Mouse (Mus musculus) liver, adult 2 months (tissue): ENCODE measurements around the gene Ptgfrn. TPM values are rescaled to one million over a fixed set of nuclear protein-coding genes. Genes with fewer than 3 reads are reported as not detected.

Experiments used
- DNase-seq: peaks from one replicate; pipeline ENCODE4 v3.0.0-alpha.2; 2011; ENCODE audit warnings: low read depth, low spot score; ENCODE audit errors: extremely low read depth
- H3K27ac ChIP-seq: fragments of 200-500 bp; replicated peaks from 2 replicates; pipeline ENCODE4 v1.5.1; 2012; ENCODE audit warnings: low read depth, mild to moderate bottlenecking, control low read depth, inconsistent platforms, low read length; ENCODE audit not compliant: insufficient read depth
- H3K27me3 ChIP-seq: fragments of 200-500 bp; 2 replicates; pipeline ENCODE4 v1.6.1; 2012; ENCODE audit warnings: mild to moderate bottlenecking, moderate library complexity, low read length, inconsistent platforms; ENCODE audit not compliant: control insufficient read depth, insufficient read depth
- H3K36me3 ChIP-seq: fragments of 200-500 bp; 2 replicates; pipeline ENCODE4 v1.6.1; 2012; ENCODE audit warnings: low read length, inconsistent platforms; ENCODE audit not compliant: control insufficient read depth, insufficient read depth
- H3K4me1 ChIP-seq: fragments of 200-500 bp; 2 replicates; pipeline ENCODE4 v1.6.1; 2011; ENCODE audit warnings: low read length; ENCODE audit not compliant: control insufficient read depth, insufficient read depth
- H3K4me3 ChIP-seq: fragments of 200-500 bp; 2 replicates; pipeline ENCODE4 v1.5.1; 2011; ENCODE audit warnings: low read depth, mild to moderate bottlenecking, control low read depth, low read length, moderate library complexity; ENCODE audit not compliant: insufficient read depth
- H3K79me2 ChIP-seq: fragments of 200-500 bp; 2 replicates; pipeline ENCODE4 v1.6.1; 2012; ENCODE audit warnings: inconsistent platforms, mild to moderate bottlenecking, low read length, moderate library complexity; ENCODE audit not compliant: control insufficient read depth, insufficient read depth
- H3K9ac ChIP-seq: fragments of 200-500 bp; 2 replicates; pipeline ENCODE4 v1.6.1; 2012; ENCODE audit warnings: low read depth, mild to moderate bottlenecking, control low read depth, inconsistent platforms, low read length
- CTCF ChIP-seq: fragments of 200-500 bp; IDR thresholded peaks from 2 replicates; pipeline ENCODE4 v1.5.1; 2011; ENCODE audit warnings: low read depth, low read length, control low read depth
- POLR2A ChIP-seq: fragments of 200-500 bp; IDR thresholded peaks from 2 replicates; pipeline ENCODE4 v1.6.1; 2011; ENCODE audit warnings: low read length, control low read depth; ENCODE audit not compliant: insufficient read depth; ENCODE audit errors: extremely low read depth
- WGBS: fragments of 180-500 bp; shearing (Covaris S2); methylation state at CpG from one replicate; pipeline ENCODE4 v1.1.7; 2018; 5-methylcytosine and 5-hydroxymethylcytosine counted together
- polyA plus RNA-seq: library from polyadenylated mRNA; depleted of rRNA; stranded (reverse); fragments of >200 nt; gene quantifications from 2 replicates; pipeline ENCODE4 v1.2.3, GENCODE M21; 2012
- total RNA-seq: library from RNA; depleted of rRNA; stranded (reverse); fragments of >200 nt; gene quantifications from 2 replicates; pipeline ENCODE4 v1.2.3, GENCODE M21; 2014

Ptgfrn gene
- total and polyA plus RNA-seq, 2 experiments: 0.88 to 1.8 TPM

GRCm38 (mm10) chr3:101092202-101092601 lies 17.9 kb downstream of the Ptgfrn start:
- H3K4me1 ChIP-seq: no peaks in the 10 kb centered on the region
- TF ChIP-seq CTCF (no peak), POLR2A (no peak)
- WGBS: 85% methylated on average over 13 of the region's 13 CpGs
- H3K36me3 ChIP-seq: no peaks in the 10 kb centered on the region
- no peak overlapping the region for H3K9ac ChIP-seq
- no peaks in the 10 kb centered on the region for H3K27me3 ChIP-seq
- H3K79me2 ChIP-seq: no peaks in the 10 kb centered on the region
- no peak overlapping the region for H3K27ac ChIP-seq
- no peak for DNase-seq
- H3K4me3 ChIP-seq: no peak overlapping the region

GRCm38 (mm10) chr3:101086584-101087445 lies 23.3 kb downstream of the Ptgfrn start:
- 84% methylated on average over 7 of the region's 7 CpGs for WGBS
- Histone ChIP-seq H3K4me3 (no peak overlapping the region), H3K79me2 (no peaks in the 10 kb centered on the region)

GRCm38 (mm10) chr3:101080925-101081324 lies 29.2 kb downstream of the Ptgfrn start:
- 93% methylated on average over 4 of the region's 4 CpGs for WGBS
- no peak for DNase-seq
- no peak overlapping the region for H3K27ac ChIP-seq

More at GRCm38 (mm10) chr3:101086584-101087445, 23.3 kb downstream of the Ptgfrn start:
- Histone ChIP-seq H3K27me3 (no peaks in the 10 kb centered on the region), H3K9ac (no peak overlapping the region), H3K4me1 (no peaks in the 10 kb centered on the region), H3K27ac (no peak overlapping the region), H3K36me3 (no peaks in the 10 kb centered on the region)
- TF ChIP-seq POLR2A: no peak
- TF ChIP-seq CTCF: no peak
- DNase-seq: no peak

GRCm38 (mm10) chr3:101078344-101078743 lies 31.7 kb downstream of the Ptgfrn start:
- Histone ChIP-seq H3K9ac (no peak overlapping the region), H3K4me1 (no peaks in the 10 kb centered on the region), H3K36me3 (no peaks in the 10 kb centered on the region), H3K4me3 (no peak overlapping the region), H3K27me3 (no peaks in the 10 kb centered on the region), H3K27ac (no peak overlapping the region), H3K79me2 (no peaks in the 10 kb centered on the region)
- TF ChIP-seq CTCF (no peak), POLR2A (no peak)
- WGBS: 80% methylated on average over 1 of the region's 1 CpGs
- DNase-seq: no peak

More at GRCm38 (mm10) chr3:101080925-101081324, 29.2 kb downstream of the Ptgfrn start:
- Histone ChIP-seq H3K4me3 (no peak overlapping the region), H3K36me3 (no peaks in the 10 kb centered on the region), H3K27me3 (no peaks in the 10 kb centered on the region), H3K79me2 (no peaks in the 10 kb centered on the region), H3K9ac (no peak overlapping the region), H3K4me1 (no peaks in the 10 kb centered on the region)
- no peak for TF ChIP-seq CTCF
- no peak for TF ChIP-seq POLR2A

GRCm38 (mm10) chr3:101077710-101078100 lies 32.4 kb downstream of the Ptgfrn start:
- no peaks in the 10 kb centered on the region for H3K27me3 ChIP-seq
- WGBS: 82% methylated on average over 6 of the region's 6 CpGs
- TF ChIP-seq CTCF (no peak), POLR2A (no peak)
- no peak overlapping the region for H3K9ac ChIP-seq
- no peaks in the 10 kb centered on the region for H3K36me3 ChIP-seq
- no peak overlapping the region for H3K4me3 ChIP-seq
- no peaks in the 10 kb centered on the region for H3K79me2 ChIP-seq
- no peaks in the 10 kb centered on the region for H3K4me1 ChIP-seq
- no peak for DNase-seq
- no peak overlapping the region for H3K27ac ChIP-seq
